Mouse (Mus musculus) forebrain, embryonic 11.5 days (tissue): ENCODE data around the gene Mpnd. TPM values are rescaled to one million over a fixed set of nuclear protein-coding genes. Genes with fewer than 3 reads are reported as not detected.

Experiments
- ATAC-seq: fragments of 200-750 bp; cut with Nextera tagmentation; replicated peaks from 2 replicates; pipeline ENCODE4 v1.8.0; 2017; ENCODE audit warnings: moderate TSS enrichment; ENCODE audit not compliant: low FRiP score
- DNase-seq: peaks from one replicate; pipeline ENCODE4 v3.0.0-alpha.2; 2017; ENCODE audit warnings: low spot score
- H3K27ac ChIP-seq: fragments of 300-500 bp; sonication (generic); 2 replicates; pipeline ENCODE4 v1.5.1; 2014; ENCODE audit warnings: low read depth, low read length
- H3K27me3 ChIP-seq: fragments of 300-500 bp; sonication (generic); 2 replicates; pipeline ENCODE4 v1.6.1; 2014; ENCODE audit warnings: mild to moderate bottlenecking, low read length, mixed read lengths; ENCODE audit not compliant: control insufficient read depth, insufficient read depth
- H3K36me3 ChIP-seq: fragments of 300-500 bp; sonication (generic); 2 replicates; pipeline ENCODE4 v1.6.1; 2014; ENCODE audit warnings: mild to moderate bottlenecking, low read length, moderate library complexity, mixed read lengths; ENCODE audit not compliant: control insufficient read depth, insufficient read depth
- H3K4me1 ChIP-seq: fragments of 300-500 bp; sonication (generic); replicated peaks from 2 replicates; pipeline ENCODE4 v1.6.1; 2014; ENCODE audit warnings: low read length, mixed read lengths; ENCODE audit not compliant: control insufficient read depth, insufficient read depth
- H3K4me2 ChIP-seq: fragments of 300-500 bp; sonication (generic); 2 replicates; pipeline ENCODE4 v1.6.1; 2014; ENCODE audit warnings: low read depth, mild to moderate bottlenecking, low read length, moderate library complexity, mixed read lengths; ENCODE audit not compliant: severe bottlenecking
- H3K4me3 ChIP-seq: fragments of 300-500 bp; sonication (generic); 2 replicates; pipeline ENCODE4 v1.5.1; 2014; ENCODE audit warnings: low read depth, low read length
- H3K9ac ChIP-seq: fragments of 300-500 bp; sonication (generic); 2 replicates; pipeline ENCODE4 v1.6.1; 2014; ENCODE audit warnings: low read length
- H3K9me3 ChIP-seq: fragments of 300-500 bp; sonication (generic); 2 replicates; pipeline ENCODE4 v1.6.1; 2016; ENCODE audit warnings: low read length, mixed read lengths; ENCODE audit not compliant: control insufficient read depth
- WGBS: fragments of 180-500 bp; shearing (Covaris S2); extraction: QIAGEN DNeasy Blood & Tissue Kit; methylation state at CpG from one replicate; pipeline ENCODE4 v1.1.7; 2014; 5-methylcytosine and 5-hydroxymethylcytosine counted together
- polyA plus RNA-seq: library from polyadenylated mRNA; unstranded; fragments of >200 nt; fragmentation: Nextera tagmentation; extraction: Ambion mirVana; gene quantifications from 2 replicates; pipeline ENCODE4 v1.2.1, GENCODE M21; 2014

Mpnd gene
- polyA plus RNA-seq, 1 experiment from 2014 or later = 164 TPM

DNA sequence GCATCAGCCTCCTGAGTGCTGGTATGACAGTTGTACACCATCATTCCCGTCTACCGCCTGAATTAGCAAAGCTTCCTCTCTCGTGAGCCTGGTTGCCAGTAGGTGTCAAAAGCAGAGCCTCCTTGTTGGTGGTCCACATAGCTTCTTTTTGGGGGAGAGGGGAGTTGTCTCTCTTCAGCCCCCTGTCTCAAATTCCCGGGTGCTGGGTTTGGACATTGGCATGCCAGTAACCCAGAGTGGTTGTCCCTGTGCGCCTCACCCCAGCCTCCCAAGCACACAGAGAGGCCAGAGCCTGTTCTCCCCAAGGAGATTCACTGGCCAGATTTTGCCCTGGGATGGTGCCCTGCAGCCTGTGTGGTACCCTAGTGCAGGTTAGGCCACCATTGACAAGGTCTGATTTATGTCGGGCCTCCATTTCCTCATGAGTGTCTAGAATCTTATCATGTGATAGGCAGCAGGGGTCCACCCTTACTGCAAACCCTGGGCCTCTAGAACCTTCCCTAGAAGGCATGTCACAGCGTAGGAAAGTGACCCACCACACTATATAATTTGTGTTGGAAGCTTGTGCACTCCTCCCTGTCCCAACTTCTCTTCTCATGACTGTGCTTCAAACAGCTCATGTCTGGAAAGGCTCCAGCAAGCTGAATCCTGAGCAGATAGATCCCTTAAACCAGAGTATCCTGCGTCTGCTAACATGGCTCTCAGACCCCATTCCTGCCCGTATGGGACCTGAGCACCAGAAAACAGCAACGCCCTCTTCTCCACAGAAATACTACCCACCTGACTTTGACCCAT lies 45.4 kb upstream of the Mpnd start:
- no peak for ATAC-seq
- 75% methylated on average over 10 of the region's 10 CpGs for WGBS
- no peak overlapping the region for H3K27ac ChIP-seq

DNA sequence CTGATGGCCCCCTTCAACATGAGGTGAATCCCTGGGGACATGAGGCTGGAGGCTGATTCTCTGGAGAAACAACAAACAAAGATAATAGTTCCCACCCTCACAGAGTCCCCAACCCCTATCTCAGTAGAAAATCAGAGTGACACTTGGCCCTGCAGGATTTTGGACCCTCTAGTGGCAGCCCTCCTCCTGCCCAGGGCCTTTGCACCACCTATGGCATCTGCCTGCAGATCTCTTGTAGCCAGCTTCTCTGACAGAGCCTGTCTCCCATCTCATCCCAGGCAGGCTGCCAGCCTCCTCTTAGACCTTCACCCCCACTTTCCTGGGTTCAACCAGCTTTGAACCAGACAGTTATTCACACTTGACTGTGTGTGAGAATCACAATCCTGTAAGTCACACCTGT lies 44.7 kb upstream of the Mpnd start:
- DNase-seq = no peak
- H3K36me3 ChIP-seq = no peaks in the 10 kb centered on the region; the same call in 1 of the 2 replicates

More for the DNA sequence above, 45.4 kb upstream of the Mpnd start:
- Histone ChIP-seq H3K36me3 (no peaks in the 10 kb centered on the region; the same call in 1 of the 2 replicates), H3K4me3 (peak overlapping the region; percentile 56), H3K4me2 (peak overlapping the region; percentile 66), H3K9me3 (no peaks in the 10 kb centered on the region), H3K4me1 (peaks cover 10% of the 10 kb centered on the region), H3K9ac (peak overlapping the region; percentile 37), H3K27me3 (no peaks in the 10 kb centered on the region)
- DNase-seq = peak; percentile 52

DNA sequence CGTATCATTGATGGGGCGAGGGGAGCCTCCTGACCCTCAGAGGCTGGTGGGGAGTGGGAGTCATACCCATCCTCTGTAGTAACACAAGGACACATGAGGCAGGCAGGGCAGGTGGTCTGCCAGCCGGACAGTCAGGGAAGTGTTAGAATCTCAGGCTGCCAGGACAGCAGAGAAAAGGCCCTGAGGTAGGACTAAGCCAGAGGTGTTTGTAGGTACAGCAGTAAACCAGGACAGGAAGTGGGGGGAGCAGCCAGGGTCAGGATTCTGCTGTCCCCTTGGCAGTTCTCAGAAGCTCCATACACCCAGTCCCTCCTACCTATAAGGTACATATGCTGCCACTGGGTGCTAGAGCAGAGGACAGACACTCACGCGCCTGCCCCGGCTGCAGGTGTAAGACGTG lies 43.9 kb upstream of the Mpnd start:
- H3K4me3 ChIP-seq = no peak overlapping the region
- H3K27ac ChIP-seq = no peak overlapping the region
- no peak overlapping the region for H3K4me2 ChIP-seq
- H3K27me3 ChIP-seq = no peaks in the 10 kb centered on the region
- ATAC-seq (no peak), DNase-seq (peak; percentile 41)
- H3K9ac ChIP-seq = no peak overlapping the region
- peaks cover 2% of the 10 kb centered on the region; the same call in 1 of the 2 replicates for H3K36me3 ChIP-seq
- peaks cover 8% of the 10 kb centered on the region; the same call in 1 of the 2 replicates for H3K4me1 ChIP-seq
- 94% methylated on average over 7 of the region's 7 CpGs for WGBS
- H3K9me3 ChIP-seq = no peaks in the 10 kb centered on the region

More for the DNA sequence above, 44.7 kb upstream of the Mpnd start:
- H3K9ac ChIP-seq = no peak overlapping the region
- H3K4me1 ChIP-seq = peaks cover 10% of the 10 kb centered on the region
- no peak overlapping the region for H3K4me3 ChIP-seq
- H3K27me3 ChIP-seq = no peaks in the 10 kb centered on the region
- H3K4me2 ChIP-seq = no peak overlapping the region
- ATAC-seq = no peak
- H3K27ac ChIP-seq = no peak overlapping the region
- no peaks in the 10 kb centered on the region for H3K9me3 ChIP-seq

DNA sequence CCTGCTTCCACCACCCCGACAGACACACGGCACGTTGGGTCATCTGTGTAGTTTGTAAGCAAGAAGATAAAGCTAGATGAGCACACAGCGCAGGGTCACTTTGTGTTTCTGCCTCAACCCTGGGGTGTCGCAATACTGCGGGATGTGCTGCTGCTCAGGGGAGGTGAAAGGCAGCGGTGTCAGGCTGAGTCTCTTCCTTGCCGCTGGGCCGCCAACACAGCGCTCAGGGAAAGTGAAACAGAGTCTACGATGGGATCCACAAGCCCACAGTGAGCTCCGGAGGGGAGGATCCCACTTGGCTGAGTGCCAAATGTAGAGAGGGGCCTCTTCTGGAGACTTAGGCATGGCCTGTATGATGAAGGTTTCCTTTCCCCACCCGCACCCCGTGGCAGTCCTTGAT lies 42.3 kb upstream of the Mpnd start:
- Histone ChIP-seq H3K4me3 (no peak overlapping the region), H3K36me3 (peaks cover 2% of the 10 kb centered on the region; the same call in 1 of the 2 replicates), H3K4me1 (peaks cover 8% of the 10 kb centered on the region; the same call in 1 of the 2 replicates), H3K4me2 (no peak overlapping the region), H3K27ac (no peak overlapping the region), H3K9me3 (no peaks in the 10 kb centered on the region), H3K27me3 (no peaks in the 10 kb centered on the region), H3K9ac (no peak overlapping the region)
- no peak for ATAC-seq
- DNase-seq = peak; percentile 50
- WGBS = 87% methylated on average over 14 of the region's 14 CpGs

DNA sequence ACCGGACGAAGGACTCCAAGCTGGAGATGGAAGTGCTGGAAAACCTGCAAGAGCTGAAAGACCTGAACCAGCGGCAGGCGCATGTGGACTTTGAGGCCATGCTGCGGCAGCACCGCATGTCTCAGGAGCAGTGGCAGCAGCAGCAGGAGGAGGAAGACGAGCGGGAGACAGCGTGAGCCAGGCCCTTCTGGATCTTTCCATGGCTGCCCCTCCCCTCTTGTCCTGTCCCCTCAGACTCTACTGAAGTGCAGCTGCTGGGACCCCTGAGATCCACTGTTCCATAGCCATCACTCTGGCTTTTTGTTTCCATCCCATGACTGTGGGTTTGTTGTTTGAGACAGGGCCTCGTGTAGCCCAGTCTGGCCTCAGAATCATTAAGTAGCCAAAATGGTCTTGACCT lies 41.0 kb upstream of the Mpnd start:
- H3K4me3 ChIP-seq = no peak overlapping the region
- 95% methylated on average over 10 of the region's 10 CpGs for WGBS
- no peaks in the 10 kb centered on the region for H3K9me3 ChIP-seq
- H3K9ac ChIP-seq = no peak overlapping the region
- no peaks in the 10 kb centered on the region for H3K27me3 ChIP-seq
- ATAC-seq (no peak), DNase-seq (peak; percentile 44)
- H3K4me1 ChIP-seq = peaks cover 6% of the 10 kb centered on the region; the same call in 1 of the 2 replicates
- H3K36me3 ChIP-seq = peaks cover 2% of the 10 kb centered on the region; the same call in 1 of the 2 replicates
- no peak overlapping the region for H3K4me2 ChIP-seq
- H3K27ac ChIP-seq = no peak overlapping the region

DNA sequence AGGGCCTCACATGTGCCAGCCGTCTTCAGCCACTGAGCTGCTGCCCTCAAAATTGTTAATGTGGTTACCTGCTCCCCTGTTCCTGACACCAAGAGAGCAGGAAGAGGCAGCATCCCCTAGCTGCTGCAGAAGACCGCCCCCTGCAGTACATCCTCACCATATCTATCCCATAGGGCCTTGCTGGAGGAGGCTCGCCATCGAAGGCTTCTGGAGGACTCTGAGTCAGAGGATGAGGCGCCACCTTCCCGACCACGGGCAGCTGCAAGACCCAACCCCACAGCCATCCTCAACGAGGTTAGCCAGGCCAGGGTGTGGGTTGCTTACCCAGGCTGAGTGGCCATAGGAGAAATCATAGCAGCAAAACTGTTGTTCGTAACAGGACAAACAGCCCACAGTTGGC lies 40.5 kb upstream of the Mpnd start:
- Histone ChIP-seq H3K27ac (no peak overlapping the region), H3K36me3 (peaks cover 2% of the 10 kb centered on the region; the same call in 1 of the 2 replicates), H3K27me3 (no peaks in the 10 kb centered on the region), H3K4me1 (peaks cover 8% of the 10 kb centered on the region; the same call in 1 of the 2 replicates), H3K9me3 (no peaks in the 10 kb centered on the region), H3K9ac (no peak overlapping the region), H3K4me2 (no peak overlapping the region), H3K4me3 (no peak overlapping the region)
- 86% methylated on average over 9 of the region's 9 CpGs for WGBS
- DNase-seq (peak; percentile 45), ATAC-seq (no peak)

DNA sequence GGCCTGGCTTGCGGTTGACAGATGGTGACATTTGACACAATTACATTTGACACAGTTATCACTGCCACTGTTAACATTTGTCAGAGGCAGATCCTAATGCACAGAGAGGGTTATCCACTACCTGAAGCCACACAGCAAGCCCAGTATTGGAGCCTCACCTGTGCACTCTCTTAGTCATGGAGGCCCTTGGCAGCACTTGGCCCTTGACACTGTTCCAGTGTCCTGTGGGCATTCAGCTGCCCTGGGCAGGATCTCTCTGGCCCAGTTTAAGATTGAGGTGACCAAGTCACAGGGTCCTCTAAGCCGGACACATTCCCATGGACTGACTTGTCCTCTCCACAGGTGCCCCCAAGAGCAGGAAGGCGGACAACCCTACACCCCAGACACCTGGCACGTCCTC lies 38.3 kb upstream of the Mpnd start:
- no peak overlapping the region for H3K27ac ChIP-seq
- no peak overlapping the region for H3K4me2 ChIP-seq
- no peaks in the 10 kb centered on the region for H3K27me3 ChIP-seq
- no peaks in the 10 kb centered on the region for H3K9me3 ChIP-seq
- whole genome bisulfite sequencing = 89% methylated on average over 4 of the region's 4 CpGs
- peaks cover 13% of the 10 kb centered on the region for H3K4me1 ChIP-seq
- no peak overlapping the region for H3K9ac ChIP-seq
- no peak for DNase-seq
- no peak overlapping the region for H3K4me3 ChIP-seq
- no peak for ATAC-seq
- H3K36me3 ChIP-seq = peaks cover 2% of the 10 kb centered on the region; the same call in 1 of the 2 replicates

DNA sequence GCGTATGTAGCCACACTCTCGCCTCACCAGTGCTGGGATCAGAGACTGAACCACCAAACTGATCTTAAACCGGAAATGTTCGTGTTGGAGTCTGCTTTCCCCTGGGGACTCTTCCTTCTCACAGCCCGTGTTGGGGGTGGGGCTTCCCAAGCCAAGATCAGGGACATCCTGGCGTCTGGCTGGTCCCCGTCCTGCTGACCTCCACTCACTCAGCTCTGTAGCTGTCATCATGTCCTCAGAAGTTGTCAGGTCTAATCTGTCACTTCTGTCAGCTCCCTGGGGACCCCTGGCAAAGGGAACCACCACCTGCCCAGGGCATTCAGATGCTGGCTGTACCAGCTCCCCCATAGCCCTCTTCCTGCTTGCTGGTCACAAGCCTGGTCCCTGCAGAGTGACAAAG lies 37.3 kb upstream of the Mpnd start:
- Histone ChIP-seq H3K4me1 (peaks cover 13% of the 10 kb centered on the region), H3K4me3 (no peak overlapping the region), H3K4me2 (no peak overlapping the region), H3K9me3 (no peaks in the 10 kb centered on the region), H3K9ac (no peak overlapping the region), H3K27me3 (no peaks in the 10 kb centered on the region), H3K36me3 (peaks cover 2% of the 10 kb centered on the region; the same call in 1 of the 2 replicates), H3K27ac (no peak overlapping the region)
- DNase-seq (no peak), ATAC-seq (no peak)
- WGBS = 72% methylated on average over 7 of the region's 7 CpGs
